Mouse (Mus musculus) kidney, postnatal 0 days (tissue): ENCODE data around the gene Faap100. TPM values are rescaled to one million over a fixed set of nuclear protein-coding genes. Genes with fewer than 3 reads are reported as not detected.
"Not testable (repeated sequence)": the region's sequence is repeated elsewhere in the genome, so short reads cannot be mapped to it uniquely, and the experiment has no call there.

Experiments used
- ATAC-seq: fragments of 200-750 bp; cut with Nextera tagmentation; replicated peaks from 2 replicates; pipeline ENCODE4 v1.8.0; 2017; ENCODE audit warnings: low read depth, moderate number of reproducible peaks, moderate TSS enrichment, moderate library complexity; ENCODE audit not compliant: low FRiP score
- DNase-seq: peaks from one replicate; pipeline ENCODE4 v3.0.0-alpha.2; 2016; ENCODE audit warnings: low spot score
- H3K27ac ChIP-seq: fragments of 300-500 bp; sonication (generic); 2 replicates; pipeline ENCODE4 v1.5.1; 2014; ENCODE audit warnings: mild to moderate bottlenecking
- H3K27me3 ChIP-seq: fragments of 300-500 bp; sonication (generic); 2 replicates; pipeline ENCODE4 v1.6.1; 2014; ENCODE audit warnings: low read length, mixed read lengths; ENCODE audit not compliant: insufficient read depth
- H3K36me3 ChIP-seq: fragments of 300-500 bp; sonication (generic); 2 replicates; pipeline ENCODE4 v1.6.1; 2014; ENCODE audit warnings: low read length, mixed read lengths; ENCODE audit not compliant: insufficient read depth
- H3K4me1 ChIP-seq: fragments of 300-500 bp; sonication (generic); replicated peaks from 2 replicates; pipeline ENCODE4 v1.6.1; 2014; ENCODE audit warnings: antibody characterized with exemption, low read length, mixed read lengths; ENCODE audit not compliant: insufficient read depth
- H3K4me2 ChIP-seq: fragments of 300-500 bp; sonication (generic); 2 replicates; pipeline ENCODE4 v1.6.1; 2014; ENCODE audit warnings: mild to moderate bottlenecking, low read length, moderate library complexity, mixed read lengths
- H3K4me3 ChIP-seq: fragments of 300-500 bp; sonication (generic); replicated peaks from 2 replicates; pipeline ENCODE4 v1.5.1; 2014; ENCODE audit warnings: low read depth, low read length
- H3K9ac ChIP-seq: fragments of 300-500 bp; sonication (generic); 2 replicates; pipeline ENCODE4 v1.6.1; 2014; ENCODE audit warnings: low read depth, low read length
- H3K9me3 ChIP-seq: fragments of 300-500 bp; sonication (generic); replicated peaks from 2 replicates; pipeline ENCODE4 v1.6.1; 2016; ENCODE audit warnings: low read length, inconsistent platforms, mixed read lengths
- CTCF ChIP-seq: IDR thresholded peaks from 2 replicates; pipeline ENCODE4 v1.5.1; 2016; ENCODE audit warnings: antibody characterized with exemption, low read depth, mild to moderate bottlenecking, moderate library complexity
- WGBS: fragments of 180-500 bp; shearing (Covaris S2); extraction: QIAGEN DNeasy Blood & Tissue Kit; methylation state at CpG from one replicate; pipeline ENCODE4 v1.1.7; 2014; 5-methylcytosine and 5-hydroxymethylcytosine counted together
- polyA plus RNA-seq: library from polyadenylated mRNA; unstranded; fragments of >200 nt; fragmentation: Nextera tagmentation; extraction: Ambion mirVana; gene quantifications from 2 replicates; pipeline ENCODE4 v1.2.1, GENCODE M21; 2015

Faap100 gene
- polyA plus RNA-seq, 1 experiment from 2014 or later = 21.9 TPM

DNA sequence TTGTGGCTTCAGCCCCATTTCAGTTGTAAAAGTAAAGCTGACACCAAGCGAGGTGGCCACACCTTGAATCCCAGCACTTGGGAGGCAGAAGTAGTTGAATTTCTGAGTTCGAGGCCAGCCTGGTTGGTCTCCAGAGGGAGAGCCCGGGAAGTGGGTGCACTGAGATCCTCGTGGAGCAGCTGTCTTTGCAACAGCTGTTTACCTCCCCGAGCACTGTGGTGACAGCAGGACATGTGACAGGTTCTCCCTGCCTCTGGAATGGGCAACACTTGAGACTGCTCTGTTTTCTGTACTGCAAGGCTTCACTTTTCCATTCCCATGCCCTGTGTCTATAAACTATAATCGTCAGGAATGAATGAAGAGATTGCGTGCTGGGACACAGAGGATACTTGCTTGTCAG, 39.3 kb upstream of the Faap100 start:
- Histone ChIP-seq H3K36me3 (peaks cover 47% of the 10 kb centered on the region), H3K27me3 (no peaks in the 10 kb centered on the region), H3K9ac (no peak overlapping the region), H3K9me3 (no peaks in the 10 kb centered on the region), H3K4me3 (no peak overlapping the region), H3K27ac (no peak overlapping the region), H3K4me1 (peaks cover 5% of the 10 kb centered on the region; the same call in 1 of the 2 replicates), H3K4me2 (no peak overlapping the region)
- WGBS = 92% methylated on average over 7 of the region's 7 CpGs
- TF ChIP-seq CTCF = no peak
- ATAC-seq (no peak), DNase-seq (no peak)

DNA sequence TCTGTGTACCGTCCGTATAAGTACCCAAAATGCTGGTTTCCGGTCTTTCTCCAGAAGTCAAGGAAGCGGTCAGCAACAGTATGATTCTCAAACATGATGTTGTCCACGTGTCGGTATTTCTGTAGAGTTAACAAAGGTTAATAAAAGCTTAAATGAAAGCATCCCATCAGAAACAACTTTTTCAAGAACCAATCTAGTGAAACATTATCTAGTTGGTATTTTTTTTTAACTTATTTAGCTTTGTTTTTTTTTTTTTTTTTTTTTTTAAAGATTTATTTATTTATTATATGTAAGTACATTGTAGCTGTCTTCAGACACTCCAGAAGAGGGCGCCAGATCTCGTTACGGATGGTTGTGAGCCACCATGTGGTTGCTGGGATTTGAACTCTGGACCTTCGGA, 35.1 kb upstream of the Faap100 start:
- H3K36me3 ChIP-seq = peaks cover 75% of the 10 kb centered on the region
- not testable (repeated sequence) for ATAC-seq, DNase-seq, H3K9ac ChIP-seq, H3K4me2 ChIP-seq, H3K9me3 ChIP-seq, H3K4me1 ChIP-seq, H3K27ac ChIP-seq, H3K27me3 ChIP-seq, H3K4me3 ChIP-seq
- 96% methylated on average over 7 of the region's 10 CpGs for whole genome bisulfite sequencing

DNA sequence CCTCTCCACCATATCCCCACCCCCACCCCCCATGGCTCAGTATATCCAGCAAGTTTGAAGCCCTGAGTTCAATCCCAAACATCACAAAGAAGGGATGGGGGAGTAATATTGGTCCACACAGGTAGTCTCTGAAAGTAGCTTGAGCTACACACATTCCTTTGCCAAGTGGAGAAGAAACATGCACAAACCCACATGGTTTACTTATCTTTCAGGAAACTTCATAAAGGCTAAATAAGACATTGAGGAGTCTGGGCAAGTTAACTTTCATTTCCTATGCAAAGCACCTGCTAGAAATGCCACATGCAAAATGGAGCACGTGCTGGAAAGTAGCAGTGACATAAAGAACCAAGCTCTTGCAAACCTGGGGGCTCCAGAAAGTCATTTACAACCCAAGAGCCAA, 27.9 kb upstream of the Faap100 start:
- Histone ChIP-seq H3K27ac (no peak overlapping the region), H3K4me1 (no peaks in the 10 kb centered on the region), H3K27me3 (no peaks in the 10 kb centered on the region), H3K4me3 (no peak overlapping the region), H3K9ac (no peak overlapping the region), H3K9me3 (no peaks in the 10 kb centered on the region), H3K4me2 (no peak overlapping the region), H3K36me3 (peaks cover 84% of the 10 kb centered on the region)
- TF ChIP-seq CTCF = no peak
- WGBS = 88% methylated on average over 1 of the region's 1 CpGs
- no peak for DNase-seq
- ATAC-seq = no peak

DNA sequence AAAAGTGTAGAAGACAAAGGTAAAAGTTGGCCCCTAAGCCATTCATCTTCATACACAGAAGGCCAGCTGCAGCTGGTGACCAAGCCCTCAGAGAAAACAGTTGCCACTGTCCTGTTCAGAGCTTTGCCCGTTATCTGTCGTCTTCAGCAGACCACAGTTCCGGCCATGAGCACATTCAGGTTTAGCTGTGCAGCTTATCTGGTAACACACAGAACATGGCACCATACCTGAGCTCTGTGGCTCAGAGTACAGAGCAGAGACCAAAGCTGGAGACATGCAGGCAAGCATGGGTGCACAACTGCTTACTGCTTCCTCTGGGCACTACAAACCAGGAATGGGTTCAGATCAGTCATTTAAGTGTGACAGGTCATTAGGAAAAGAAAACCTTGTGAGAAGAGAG, 27.3 kb upstream of the Faap100 start:
- no peak for TF ChIP-seq CTCF
- H3K36me3 ChIP-seq = peaks cover 83% of the 10 kb centered on the region
- no peak overlapping the region for H3K4me2 ChIP-seq
- no peak for ATAC-seq
- H3K4me1 ChIP-seq = no peaks in the 10 kb centered on the region
- no peak overlapping the region for H3K9ac ChIP-seq
- no peak overlapping the region for H3K4me3 ChIP-seq
- 91% methylated on average over 3 of the region's 3 CpGs for WGBS
- no peak overlapping the region for H3K27ac ChIP-seq
- no peak for DNase-seq
- H3K27me3 ChIP-seq = no peaks in the 10 kb centered on the region
- no peaks in the 10 kb centered on the region for H3K9me3 ChIP-seq

DNA sequence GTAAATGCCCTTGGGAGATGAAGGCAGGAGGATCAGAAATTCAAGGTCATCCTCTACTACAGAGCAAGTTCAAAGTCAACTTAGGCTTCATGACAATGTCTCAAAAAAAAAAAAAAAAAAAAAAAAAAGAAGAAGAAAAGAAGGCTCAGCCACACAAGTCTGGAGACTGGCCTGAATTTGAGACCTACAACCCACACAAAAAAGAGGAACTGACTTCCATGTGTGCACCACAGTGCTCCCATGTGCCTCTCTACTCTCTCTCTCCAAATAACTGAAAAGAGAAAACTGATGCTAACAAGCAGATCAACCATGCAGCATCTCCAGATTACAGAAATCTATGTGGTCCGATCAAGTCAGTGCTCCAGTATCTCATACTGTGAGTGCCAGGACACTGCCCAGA, 26.2 kb upstream of the Faap100 start:
- no peak for ATAC-seq
- TF ChIP-seq CTCF = no peak
- no peak for DNase-seq
- Histone ChIP-seq H3K9me3 (no peaks in the 10 kb centered on the region), H3K9ac (no peak overlapping the region), H3K27me3 (no peaks in the 10 kb centered on the region), H3K4me3 (no peak overlapping the region), H3K4me1 (no peaks in the 10 kb centered on the region), H3K27ac (no peak overlapping the region), H3K4me2 (no peak overlapping the region), H3K36me3 (peaks cover 84% of the 10 kb centered on the region)
- WGBS = 92% methylated on average over 1 of the region's 1 CpGs

DNA sequence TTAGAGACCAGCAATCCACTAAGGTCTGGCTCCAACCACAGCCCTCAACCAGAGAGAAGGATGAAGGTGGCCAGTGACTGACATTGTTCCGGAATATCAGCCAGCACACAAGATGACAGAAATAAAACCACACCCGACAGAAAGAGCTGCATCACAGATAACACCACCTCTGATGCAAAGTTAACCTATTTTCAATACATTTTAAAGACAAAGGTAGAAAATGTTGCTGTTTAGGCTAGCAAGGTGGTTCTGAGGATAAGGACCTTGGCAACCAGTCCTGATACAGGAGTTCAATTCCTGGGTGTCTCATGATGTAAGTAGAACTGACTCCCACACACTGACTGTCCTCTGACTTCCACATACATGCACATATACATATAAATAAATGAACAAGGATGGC, 20.8 kb upstream of the Faap100 start:
- Histone ChIP-seq H3K27ac (no peak overlapping the region), H3K4me3 (no peak overlapping the region), H3K4me1 (no peaks in the 10 kb centered on the region), H3K9me3 (no peaks in the 10 kb centered on the region), H3K36me3 (peaks cover 51% of the 10 kb centered on the region), H3K27me3 (no peaks in the 10 kb centered on the region), H3K4me2 (no peak overlapping the region), H3K9ac (no peak overlapping the region)
- DNase-seq (no peak), ATAC-seq (no peak)
- TF ChIP-seq CTCF = no peak
- WGBS = 95% methylated on average over 2 of the region's 2 CpGs

DNA sequence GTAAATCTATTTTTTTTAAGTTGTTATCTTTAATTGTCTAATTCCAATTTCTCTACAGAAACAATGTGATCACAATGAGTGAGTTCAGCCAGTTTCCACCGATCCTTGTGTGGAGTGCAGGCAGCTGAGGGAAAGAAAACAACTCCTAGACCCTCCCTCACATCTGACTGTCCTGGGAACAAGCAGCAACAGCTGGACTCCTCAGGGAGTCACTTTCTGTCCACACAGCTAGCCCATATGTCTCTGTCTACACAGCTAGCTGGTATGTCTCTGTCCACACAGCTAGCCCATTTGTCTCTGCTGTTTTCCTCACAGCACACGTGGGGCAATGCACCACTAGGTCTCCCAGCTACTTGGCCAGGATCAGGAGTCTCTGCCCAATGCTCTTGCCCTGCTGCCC, 19.0 kb upstream of the Faap100 start:
- no peak overlapping the region for H3K4me3 ChIP-seq
- TF ChIP-seq CTCF = no peak
- WGBS = 45% methylated on average over 2 of the region's 2 CpGs
- peaks cover 36% of the 10 kb centered on the region for H3K36me3 ChIP-seq
- H3K9me3 ChIP-seq = no peaks in the 10 kb centered on the region
- ATAC-seq (no peak), DNase-seq (no peak)
- no peak overlapping the region for H3K9ac ChIP-seq
- H3K4me2 ChIP-seq = no peak overlapping the region
- H3K27me3 ChIP-seq = no peaks in the 10 kb centered on the region
- H3K4me1 ChIP-seq = no peaks in the 10 kb centered on the region
- no peak overlapping the region for H3K27ac ChIP-seq
